Mouse (Mus musculus) embryonic facial prominence, embryonic 15.5 days (tissue): Measurements from ENCODE around the gene Gm28053. TPM values are rescaled to one million over a fixed set of nuclear protein-coding genes. Genes with fewer than 3 reads are reported as not detected.
A peak's percentile ranks its signal among the peaks of the same experiment; 100 is the strongest.

Source experiments
- ATAC-seq: fragments of 200-750 bp; cut with Nextera tagmentation; 2 replicates; pipeline ENCODE4 v1.8.0; 2017; ENCODE audit warnings: low read depth, moderate TSS enrichment; ENCODE audit not compliant: insufficient number of reproducible peaks, low FRiP score, low TSS enrichment
- H3K27ac ChIP-seq: fragments of 300-500 bp; sonication (generic); replicated peaks from 2 replicates; pipeline ENCODE4 v1.5.1; 2015; ENCODE audit warnings: mild to moderate bottlenecking, inconsistent platforms
- H3K27me3 ChIP-seq: fragments of 300-500 bp; sonication (generic); 2 replicates; pipeline ENCODE4 v1.6.1; 2015; ENCODE audit warnings: inconsistent platforms
- H3K36me3 ChIP-seq: fragments of 300-500 bp; sonication (generic); 2 replicates; pipeline ENCODE4 v1.6.1; 2015; ENCODE audit warnings: mild to moderate bottlenecking, inconsistent platforms
- H3K4me1 ChIP-seq: fragments of 300-500 bp; sonication (generic); 2 replicates; pipeline ENCODE4 v1.6.1; 2015; ENCODE audit warnings: inconsistent platforms
- H3K4me2 ChIP-seq: fragments of 300-500 bp; sonication (generic); replicated peaks from 2 replicates; pipeline ENCODE4 v1.6.1; 2015; ENCODE audit warnings: mild to moderate bottlenecking, inconsistent platforms
- H3K4me3 ChIP-seq: fragments of 300-500 bp; sonication (generic); replicated peaks from 2 replicates; pipeline ENCODE4 v1.5.1; 2015; ENCODE audit warnings: mild to moderate bottlenecking, inconsistent platforms
- H3K9ac ChIP-seq: fragments of 300-500 bp; sonication (generic); 2 replicates; pipeline ENCODE4 v1.6.1; 2015; ENCODE audit warnings: inconsistent platforms
- H3K9me3 ChIP-seq: fragments of 300-500 bp; sonication (generic); replicated peaks from 2 replicates; pipeline ENCODE4 v1.6.1; 2016; ENCODE audit warnings: inconsistent platforms
- WGBS: fragments of 180-500 bp; shearing (Covaris S2); methylation state at CpG from one replicate; pipeline ENCODE4 v1.1.7; 2015; 5-methylcytosine and 5-hydroxymethylcytosine counted together
- polyA plus RNA-seq: library from polyadenylated mRNA; unstranded; fragments of >200 nt; fragmentation: Nextera tagmentation; extraction: Ambion mirVana; gene quantifications from 2 replicates; pipeline ENCODE4 v1.2.1, GENCODE M21; 2015

Gm28053 gene
- polyA plus RNA-seq, result 0.83 and 1.3 TPM in 2 replicates

DNA sequence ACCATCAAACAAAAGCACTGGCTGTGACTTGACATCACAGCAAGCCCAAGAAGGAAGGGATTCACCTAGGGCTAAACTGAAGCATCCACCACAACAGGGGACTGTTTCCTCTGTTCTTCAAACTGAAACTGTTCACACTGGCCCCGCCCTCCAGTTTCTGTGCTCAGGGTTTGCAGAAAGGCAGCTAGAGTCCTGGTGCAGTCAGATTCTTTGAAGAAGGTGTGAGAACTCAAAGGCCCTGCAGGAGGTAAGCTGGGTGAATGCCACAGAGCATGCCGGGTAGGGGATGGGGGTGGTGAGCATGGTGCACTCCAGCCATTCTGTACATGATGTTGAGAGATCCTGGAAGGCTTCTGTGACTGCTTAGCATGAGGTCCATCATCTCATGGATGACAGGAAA lies at the start of gene Gm28053, which contains the start of gene Gimap7:
Gm28053 (plus strand) TSS at position 153 of the 400 bp plus-strand sequence.
Gimap7 (plus strand) TSS at position 167 of the 400 bp plus-strand sequence.
- no peaks in the 10 kb centered on the region for H3K36me3 ChIP-seq
- no peaks in the 10 kb centered on the region for H3K27me3 ChIP-seq
- H3K9me3 ChIP-seq, result no peaks in the 10 kb centered on the region
- no peak within 1 kb of the TSS for H3K27ac ChIP-seq
- H3K4me3 ChIP-seq, result no peak within 1 kb of the TSS
- 68% methylated on average over 2 of the region's 2 CpGs for WGBS
- H3K4me1 ChIP-seq, result no peaks in the 10 kb centered on the region
- H3K4me2 ChIP-seq, result no peak within 1 kb of the TSS
- no peak within 1 kb of the TSS for H3K9ac ChIP-seq
- ATAC-seq, result no peak

- Histone ChIP-seq H3K4me1 (no peaks in the 10 kb centered on the region), H3K9me3 (no peaks in the 10 kb centered on the region), H3K4me3 (no peak overlapping the region), H3K27me3 (no peaks in the 10 kb centered on the region), H3K9ac (no peak overlapping the region), H3K4me2 (no peak overlapping the region), H3K27ac (no peak overlapping the region), H3K36me3 (no peaks in the 10 kb centered on the region)
- no peak for ATAC-seq
- 62% methylated on average over 2 of the region's 2 CpGs for WGBS
Observed at GRCm38 (mm10) chr6:48669446-48669969, 48.9 kb upstream of the Gm28053 start.

DNA sequence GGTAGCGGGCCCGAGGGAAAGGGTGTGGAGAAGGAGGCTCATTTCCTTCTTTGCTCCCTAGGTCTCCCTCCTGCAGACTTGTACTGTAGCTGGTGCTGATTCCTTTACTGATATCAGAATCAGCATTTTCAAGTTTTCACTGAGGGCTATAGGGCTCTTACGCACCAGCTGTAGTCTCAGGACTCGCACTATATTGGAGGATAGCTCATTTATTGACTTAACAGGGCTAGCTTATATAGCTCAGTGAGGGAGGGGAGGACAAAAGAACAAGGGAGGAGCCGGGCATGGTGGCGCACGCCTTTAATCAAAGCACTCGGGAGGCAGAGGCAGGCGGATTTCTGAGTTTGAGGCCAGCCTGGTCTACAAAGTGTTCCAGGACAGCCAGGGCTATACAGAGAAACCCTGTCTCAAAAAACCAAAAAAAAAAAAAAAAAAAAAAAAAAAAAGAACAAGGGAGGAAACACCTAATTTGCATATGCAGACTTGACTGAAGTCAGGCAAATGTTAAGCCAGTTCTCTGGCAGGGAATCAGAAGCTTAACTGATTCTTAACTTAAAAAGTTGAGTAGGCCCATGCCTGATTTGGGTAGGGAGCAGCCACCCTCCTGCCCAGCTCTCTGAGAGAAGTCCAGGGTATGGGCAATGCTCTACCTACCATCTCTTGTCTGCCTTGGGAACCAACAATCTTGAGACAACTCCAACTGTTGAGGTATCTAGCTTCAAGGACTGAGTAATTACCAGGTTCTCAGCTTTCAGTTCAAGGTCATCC lies 43.9 kb upstream of the Gm28053 start:
- WGBS, result 92% methylated on average over 9 of the region's 9 CpGs
- no peak overlapping the region for H3K4me3 ChIP-seq
- no peaks in the 10 kb centered on the region for H3K4me1 ChIP-seq
- no peak overlapping the region for H3K4me2 ChIP-seq
- H3K36me3 ChIP-seq, result no peaks in the 10 kb centered on the region
- no peak for ATAC-seq
- no peak overlapping the region for H3K9ac ChIP-seq
- H3K9me3 ChIP-seq, result no peaks in the 10 kb centered on the region
- H3K27me3 ChIP-seq, result no peaks in the 10 kb centered on the region
- no peak overlapping the region for H3K27ac ChIP-seq

GRCm38 (mm10) chr6:48675400-48675930 lies 42.9 kb upstream of the Gm28053 start:
- H3K27ac ChIP-seq, result peak overlapping the region; percentile 28; the same call in 1 of the 2 replicates

GRCm38 (mm10) chr6:48675931-48676859 lies 42.2 kb upstream of the Gm28053 start, which contains the start of gene Gimap9:
Gimap9 (plus strand) TSS chr6:48676129.
- no peaks in the 10 kb centered on the region for H3K4me1 ChIP-seq
- no peak; the same call in 1 of the 2 replicates for ATAC-seq
- WGBS, result 18% methylated on average over 13 of the region's 13 CpGs
- no peaks in the 10 kb centered on the region for H3K36me3 ChIP-seq
- H3K4me2 ChIP-seq, result peak within 1 kb of the TSS; percentile 49
- no peaks in the 10 kb centered on the region for H3K27me3 ChIP-seq
- H3K9ac ChIP-seq, result no peak within 1 kb of the TSS
- no peaks in the 10 kb centered on the region for H3K9me3 ChIP-seq
- peak within 1 kb of the TSS; percentile 37 for H3K4me3 ChIP-seq
- peak within 1 kb of the TSS; percentile 28; the same call in 1 of the 2 replicates for H3K27ac ChIP-seq

More at GRCm38 (mm10) chr6:48675400-48675930, 42.9 kb upstream of the Gm28053 start:
- no peaks in the 10 kb centered on the region for H3K9me3 ChIP-seq
- no peaks in the 10 kb centered on the region for H3K4me1 ChIP-seq
- peak overlapping the region; percentile 37 for H3K4me3 ChIP-seq
- H3K27me3 ChIP-seq, result no peaks in the 10 kb centered on the region
- H3K9ac ChIP-seq, result no peak overlapping the region
- no peak for ATAC-seq
- 30% methylated on average over 10 of the region's 10 CpGs for WGBS
- no peaks in the 10 kb centered on the region for H3K36me3 ChIP-seq
- peak overlapping the region; percentile 49 for H3K4me2 ChIP-seq

- H3K36me3 ChIP-seq, result no peaks in the 10 kb centered on the region
- H3K4me2 ChIP-seq, result peak overlapping the region; percentile 49; the same call in 1 of the 2 replicates
- no peaks in the 10 kb centered on the region for H3K27me3 ChIP-seq
- no peaks in the 10 kb centered on the region for H3K9me3 ChIP-seq
- H3K4me1 ChIP-seq, result no peaks in the 10 kb centered on the region
- no peak overlapping the region for H3K27ac ChIP-seq
- WGBS, result 84% methylated on average over 5 of the region's 5 CpGs
- H3K4me3 ChIP-seq, result no peak overlapping the region; the same call in 1 of the 2 replicates
- no peak for ATAC-seq
- H3K9ac ChIP-seq, result no peak overlapping the region
Observed at GRCm38 (mm10) chr6:48676860-48677415, 41.5 kb upstream of the Gm28053 start.

DNA sequence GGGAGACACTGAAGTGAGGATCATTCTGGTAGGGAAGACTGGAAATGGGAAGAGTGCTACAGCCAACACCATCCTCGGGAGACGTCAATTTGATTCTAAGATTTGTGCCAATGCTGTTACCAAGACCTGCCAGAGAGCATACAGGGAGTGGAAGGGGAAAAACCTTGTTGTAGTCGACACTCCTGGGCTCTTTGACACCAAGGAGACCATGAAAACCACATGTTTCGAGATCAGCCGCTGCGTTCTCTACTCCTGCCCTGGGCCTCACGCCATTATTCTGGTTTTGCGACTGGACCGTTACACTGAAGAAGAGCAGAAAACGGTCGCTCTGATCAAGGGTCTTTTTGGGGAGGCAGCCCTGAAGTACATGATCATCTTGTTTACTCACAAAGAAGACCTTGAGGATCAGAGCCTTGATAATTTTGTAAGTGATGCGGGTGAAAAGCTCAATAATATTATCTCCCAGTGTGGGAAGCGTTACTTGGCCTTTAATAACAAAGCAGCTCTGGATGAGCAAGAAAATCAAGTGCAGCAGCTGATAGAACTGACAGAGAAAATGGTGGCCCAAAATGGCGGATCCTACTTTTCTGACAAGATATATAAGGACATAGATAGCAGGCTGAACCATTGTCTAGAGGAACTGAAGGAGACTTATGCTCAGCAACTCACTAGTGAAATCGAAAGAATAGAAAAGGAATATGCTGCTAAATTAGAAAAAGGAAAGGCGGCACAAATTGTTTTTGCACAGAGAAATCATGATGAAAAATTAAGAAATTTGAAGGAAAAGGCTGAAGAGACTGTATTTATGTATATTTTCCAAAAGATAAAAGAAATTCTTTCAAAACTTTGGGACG lies 40.7 kb upstream of the Gm28053 start:
- Histone ChIP-seq H3K4me2 (no peak overlapping the region), H3K27ac (no peak overlapping the region), H3K4me1 (no peaks in the 10 kb centered on the region), H3K9ac (no peak overlapping the region), H3K9me3 (no peaks in the 10 kb centered on the region), H3K27me3 (no peaks in the 10 kb centered on the region), H3K4me3 (no peak overlapping the region), H3K36me3 (no peaks in the 10 kb centered on the region)
- no peak for ATAC-seq
- WGBS, result 92% methylated on average over 17 of the region's 17 CpGs

DNA sequence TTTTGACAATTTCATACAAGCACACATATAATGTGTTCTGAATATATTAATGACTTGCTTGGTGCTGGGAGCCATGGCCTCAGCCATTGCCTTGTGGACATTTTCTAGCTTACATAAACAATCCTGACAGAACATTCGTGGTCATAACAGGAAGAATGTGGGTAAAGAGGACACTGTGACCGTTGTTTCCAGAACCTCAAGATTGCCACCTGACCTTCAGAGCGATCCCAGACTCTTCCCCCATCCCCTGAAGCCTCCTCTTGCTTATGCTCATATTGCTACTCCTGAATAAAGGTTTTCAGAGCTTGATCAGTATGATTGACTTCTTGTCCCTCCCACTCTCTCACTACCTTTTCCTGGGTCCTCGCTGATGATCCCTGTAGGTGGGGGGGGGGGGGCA lies 40.0 kb upstream of the Gm28053 start:
- H3K36me3 ChIP-seq, result no peaks in the 10 kb centered on the region
- WGBS, result 72% methylated on average over 4 of the region's 4 CpGs
- no peak overlapping the region for H3K4me2 ChIP-seq
- no peak for ATAC-seq
- no peak overlapping the region for H3K4me3 ChIP-seq
- no peaks in the 10 kb centered on the region for H3K27me3 ChIP-seq
- no peaks in the 10 kb centered on the region for H3K4me1 ChIP-seq
- H3K9me3 ChIP-seq, result no peaks in the 10 kb centered on the region
- no peak overlapping the region for H3K27ac ChIP-seq
- H3K9ac ChIP-seq, result no peak overlapping the region

DNA sequence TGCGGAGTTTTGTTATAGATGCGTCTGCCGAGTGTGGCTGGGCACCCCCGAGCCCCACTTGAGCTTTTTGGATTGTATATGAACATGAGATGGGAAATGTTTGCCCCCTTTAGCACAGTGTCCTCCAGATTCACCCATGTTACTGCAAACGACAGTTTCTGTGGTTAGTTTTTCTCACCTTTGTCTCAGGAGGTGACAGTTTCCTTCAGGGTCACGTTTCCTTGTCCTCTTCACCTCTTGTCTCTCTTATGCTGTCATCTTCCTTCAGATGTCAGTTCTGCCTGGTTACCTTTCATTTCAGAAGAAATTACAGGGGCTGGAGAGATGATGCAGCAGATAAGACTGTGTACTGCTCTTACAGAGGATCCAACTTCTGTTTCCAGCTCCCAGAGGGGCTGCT lies 38.7 kb upstream of the Gm28053 start:
- Histone ChIP-seq H3K4me2 (no peak overlapping the region), H3K4me3 (no peak overlapping the region), H3K27ac (no peak overlapping the region), H3K27me3 (no peaks in the 10 kb centered on the region), H3K9ac (no peak overlapping the region), H3K36me3 (no peaks in the 10 kb centered on the region), H3K4me1 (no peaks in the 10 kb centered on the region), H3K9me3 (no peaks in the 10 kb centered on the region)
- no peak for ATAC-seq
- 74% methylated on average over 6 of the region's 6 CpGs for WGBS

- no peak overlapping the region for H3K27ac ChIP-seq
- 70% methylated on average over 5 of the region's 5 CpGs for WGBS
- H3K4me2 ChIP-seq, result no peak overlapping the region
- H3K4me3 ChIP-seq, result no peak overlapping the region
- no peaks in the 10 kb centered on the region for H3K9me3 ChIP-seq
- no peaks in the 10 kb centered on the region for H3K4me1 ChIP-seq
- no peak for ATAC-seq
- H3K36me3 ChIP-seq, result no peaks in the 10 kb centered on the region
- no peaks in the 10 kb centered on the region for H3K27me3 ChIP-seq
- H3K9ac ChIP-seq, result no peak overlapping the region
Observed at GRCm38 (mm10) chr6:48680421-48680820, 38.0 kb upstream of the Gm28053 start.
